Mouse (Mus musculus) hindbrain, embryonic 11.5 days (tissue): Measurements from ENCODE around the gene Cep135. TPM values are rescaled to one million over a fixed set of nuclear protein-coding genes. Genes with fewer than 3 reads are reported as not detected.

Source experiments
- ATAC-seq: fragments of 200-750 bp; cut with Nextera tagmentation; 2 replicates; pipeline ENCODE4 v1.8.0; 2017; ENCODE audit warnings: mild to moderate bottlenecking, moderate TSS enrichment, moderate library complexity; ENCODE audit not compliant: low FRiP score
- DNase-seq: peaks from one replicate; pipeline ENCODE4 v3.0.0-alpha.2; 2015; ENCODE audit warnings: low spot score
- H3K27ac ChIP-seq: fragments of 300-500 bp; sonication (generic); 2 replicates; pipeline ENCODE4 v1.5.1; 2014; ENCODE audit warnings: mild to moderate bottlenecking, low read depth, low read length
- H3K27me3 ChIP-seq: fragments of 300-500 bp; sonication (generic); 2 replicates; pipeline ENCODE4 v1.6.1; 2014; ENCODE audit warnings: mild to moderate bottlenecking, low read length, moderate library complexity, mixed read lengths; ENCODE audit not compliant: control insufficient read depth, insufficient read depth
- H3K36me3 ChIP-seq: fragments of 300-500 bp; sonication (generic); 2 replicates; pipeline ENCODE4 v1.6.1; 2014; ENCODE audit warnings: mild to moderate bottlenecking, low read length, moderate library complexity, mixed read lengths; ENCODE audit not compliant: control insufficient read depth, insufficient read depth
- H3K4me1 ChIP-seq: fragments of 300-500 bp; sonication (generic); replicated peaks from 2 replicates; pipeline ENCODE4 v1.6.1; 2014; ENCODE audit warnings: low read length, mixed read lengths; ENCODE audit not compliant: control insufficient read depth, insufficient read depth
- H3K4me2 ChIP-seq: fragments of 300-500 bp; sonication (generic); replicated peaks from 2 replicates; pipeline ENCODE4 v1.6.1; 2014; ENCODE audit warnings: mild to moderate bottlenecking, low read depth, low read length
- H3K4me3 ChIP-seq: fragments of 300-500 bp; sonication (generic); 2 replicates; pipeline ENCODE4 v1.5.1; 2014; ENCODE audit warnings: low read depth, low read length
- H3K9ac ChIP-seq: fragments of 300-500 bp; sonication (generic); 2 replicates; pipeline ENCODE4 v1.6.1; 2014; ENCODE audit warnings: low read depth, low read length
- H3K9me3 ChIP-seq: fragments of 300-500 bp; sonication (generic); 2 replicates; pipeline ENCODE4 v1.6.1; 2016; ENCODE audit warnings: low read length; ENCODE audit not compliant: control insufficient read depth
- WGBS: fragments of 180-500 bp; shearing (Covaris S2); extraction: QIAGEN DNeasy Blood & Tissue Kit; methylation state at CpG from one replicate; pipeline ENCODE4 v1.1.7; 2014; 5-methylcytosine and 5-hydroxymethylcytosine counted together
- polyA plus RNA-seq: library from polyadenylated mRNA; unstranded; fragments of >200 nt; fragmentation: Nextera tagmentation; extraction: Ambion mirVana; gene quantifications from 2 replicates; pipeline ENCODE4 v1.2.1, GENCODE M21; 2014

The Cep135 gene
- polyA plus RNA-seq: 10.5 and 11.1 TPM in 2 replicates

GRCm38 (mm10) chr5:76588551-76589283, at the start of gene Cep135:
Gene Cep135, plus strand, starts transcription at chr5:76588698.
- peak within 1 kb of the TSS; percentile 84 for H3K9ac ChIP-seq
- no peaks in the 10 kb centered on the region for H3K27me3 ChIP-seq
- H3K36me3 ChIP-seq: no peaks in the 10 kb centered on the region
- H3K27ac ChIP-seq: peak within 1 kb of the TSS; percentile 80
- H3K9me3 ChIP-seq: no peaks in the 10 kb centered on the region
- H3K4me2 ChIP-seq: peak within 1 kb of the TSS; percentile 67
- DNase-seq (peak; percentile 95), ATAC-seq (peak; percentile 97)
- peak within 1 kb of the TSS; percentile 89 for H3K4me3 ChIP-seq
- WGBS: under 1% methylated on average over 77 of the region's 92 CpGs
- H3K4me1 ChIP-seq: no peaks in the 10 kb centered on the region

GRCm38 (mm10) chr5:76540181-76540580, 48.3 kb upstream of the Cep135 start:
- 0 out of 2 replicates have a peak, but pooled peaks cover 5% of the 10 kb centered on the region for H3K36me3 ChIP-seq
- 90% methylated on average over 8 of the region's 8 CpGs for WGBS
- no peaks in the 10 kb centered on the region for H3K9me3 ChIP-seq
- DNase-seq (no peak), ATAC-seq (no peak)
- H3K4me2 ChIP-seq: no peak overlapping the region
- H3K27me3 ChIP-seq: no peaks in the 10 kb centered on the region
- H3K4me3 ChIP-seq: no peak overlapping the region
- H3K4me1 ChIP-seq: no peaks in the 10 kb centered on the region
- H3K27ac ChIP-seq: no peak overlapping the region
- H3K9ac ChIP-seq: no peak overlapping the region

- Histone ChIP-seq H3K4me3 (no peak overlapping the region), H3K27me3 (no peaks in the 10 kb centered on the region), H3K27ac (no peak overlapping the region), H3K4me2 (no peak overlapping the region), H3K9ac (no peak overlapping the region), H3K9me3 (no peaks in the 10 kb centered on the region), H3K4me1 (no peaks in the 10 kb centered on the region), H3K36me3 (0 out of 2 replicates have a peak, but pooled peaks cover 5% of the 10 kb centered on the region)
- DNase-seq (peak; percentile 7), ATAC-seq (no peak)
These were observed 47.7 kb upstream of the Cep135 start for GRCm38 (mm10) chr5:76540842-76541241.

- 97% methylated on average over 8 of the region's 8 CpGs for WGBS
- DNase-seq: no peak
- ATAC-seq: no peak
- H3K4me1 ChIP-seq: no peaks in the 10 kb centered on the region
- no peaks in the 10 kb centered on the region for H3K27me3 ChIP-seq
- no peaks in the 10 kb centered on the region for H3K9me3 ChIP-seq
- H3K36me3 ChIP-seq: 0 out of 2 replicates have a peak, but pooled peaks cover 3% of the 10 kb centered on the region
- no peak overlapping the region for H3K27ac ChIP-seq
- H3K4me2 ChIP-seq: no peak overlapping the region
- H3K4me3 ChIP-seq: no peak overlapping the region
- H3K9ac ChIP-seq: no peak overlapping the region
These were observed 45.3 kb upstream of the Cep135 start for GRCm38 (mm10) chr5:76543200-76543599.

GRCm38 (mm10) chr5:76550426-76550825, 38.1 kb upstream of the Cep135 start:
- H3K9me3 ChIP-seq: no peaks in the 10 kb centered on the region
- DNase-seq (no peak), ATAC-seq (no peak)
- no peak overlapping the region for H3K4me3 ChIP-seq
- no peak overlapping the region for H3K9ac ChIP-seq
- no peaks in the 10 kb centered on the region for H3K36me3 ChIP-seq
- 92% methylated on average over 8 of the region's 8 CpGs for WGBS
- no peak overlapping the region for H3K4me2 ChIP-seq
- H3K27ac ChIP-seq: no peak overlapping the region
- H3K4me1 ChIP-seq: no peaks in the 10 kb centered on the region
- no peaks in the 10 kb centered on the region for H3K27me3 ChIP-seq

- Histone ChIP-seq H3K27me3 (no peaks in the 10 kb centered on the region), H3K4me3 (no peak overlapping the region), H3K4me2 (no peak overlapping the region), H3K9me3 (no peaks in the 10 kb centered on the region), H3K9ac (no peak overlapping the region), H3K4me1 (no peaks in the 10 kb centered on the region), H3K27ac (no peak overlapping the region), H3K36me3 (peaks cover 6% of the 10 kb centered on the region; the same call in 1 of the 2 replicates)
- DNase-seq (peak; percentile 68), ATAC-seq (no peak)
- 34% methylated on average over 3 of the region's 3 CpGs for WGBS
These were observed 23.2 kb upstream of the Cep135 start for GRCm38 (mm10) chr5:76565321-76565720.

- Histone ChIP-seq H3K9ac (no peak overlapping the region), H3K36me3 (no peaks in the 10 kb centered on the region; the same call in 1 of the 2 replicates), H3K4me2 (no peak overlapping the region), H3K4me3 (no peak overlapping the region), H3K9me3 (no peaks in the 10 kb centered on the region), H3K27ac (no peak overlapping the region), H3K4me1 (no peaks in the 10 kb centered on the region), H3K27me3 (no peaks in the 10 kb centered on the region)
- ATAC-seq (no peak), DNase-seq (no peak)
- WGBS: 72% methylated on average over 7 of the region's 7 CpGs
These were observed 14.2 kb upstream of the Cep135 start for GRCm38 (mm10) chr5:76574251-76574650.

- no peaks in the 10 kb centered on the region for H3K9me3 ChIP-seq
- no peak overlapping the region for H3K4me3 ChIP-seq
- H3K9ac ChIP-seq: no peak overlapping the region
- H3K27ac ChIP-seq: no peak overlapping the region
- no peaks in the 10 kb centered on the region for H3K36me3 ChIP-seq
- DNase-seq (no peak), ATAC-seq (no peak)
- 70% methylated on average over 3 of the region's 3 CpGs for WGBS
- no peaks in the 10 kb centered on the region for H3K27me3 ChIP-seq
- H3K4me1 ChIP-seq: no peaks in the 10 kb centered on the region
- H3K4me2 ChIP-seq: no peak overlapping the region
These were observed 11.5 kb upstream of the Cep135 start for GRCm38 (mm10) chr5:76577026-76577425.

- DNase-seq (no peak), ATAC-seq (no peak)
- Histone ChIP-seq H3K9me3 (no peaks in the 10 kb centered on the region), H3K4me1 (no peaks in the 10 kb centered on the region), H3K27ac (no peak overlapping the region), H3K9ac (no peak overlapping the region), H3K4me2 (no peak overlapping the region), H3K36me3 (no peaks in the 10 kb centered on the region), H3K27me3 (no peaks in the 10 kb centered on the region), H3K4me3 (no peak overlapping the region)
- WGBS: 84% methylated on average over 2 of the region's 2 CpGs
These were observed 3.1 kb upstream of the Cep135 start for GRCm38 (mm10) chr5:76585378-76585777.
